17 mouse cellular contexts compared by ENCODE assay signal in genomic region chr17:65677742-65678141, GRCm38 (mm10). TPM values are rescaled to one million over a fixed set of nuclear protein-coding genes. Genes with fewer than 3 reads are reported as not detected.
A peak's percentile ranks its signal among the peaks of the same experiment; 100 is the strongest.
DNase-seq lines count a peak whose midpoint lies in the region; ATAC-seq and TF ChIP-seq lines count a peak whose summit lies in the region.
"Had no signal": no experiment of that assay in that cellular context is flagged by ENCODE, and none has a peak within 500 bp of the region (broad histone marks: within the 10 kb centered on the region; RNA-seq: fewer than 3 reads in every experiment).

No protein-coding gene starts in this region.

- WGBS in hindbrain, postnatal 0 days = 98% methylated on average over 1 of the region's 1 CpGs
- WGBS in hindbrain, embryonic 13.5 days = 91% methylated on average over 1 of the region's 1 CpGs

- no peak overlapping the region for H3K4me3 ChIP-seq in hindbrain, postnatal 0 days (ENCODE audit: low read length)
- H3K4me3 ChIP-seq in hindbrain, embryonic 13.5 days = no peak overlapping the region
- H3K4me3 ChIP-seq: embryonic facial prominence, embryonic 12.5 days; forebrain, embryonic 13.5 days; heart, embryonic 13.5 days; hindbrain, embryonic 15.5 days; stomach, embryonic 15.5 days had no signal

- TF ChIP-seq CTCF in hindbrain, postnatal 0 days (IDR thresholded peaks at IDR 0.05; ENCODE audit: low read depth) = peak; percentile 58

- peak; percentile 31 for DNase-seq in hindbrain, postnatal 0 days (ENCODE audit: low spot score)
- DNase-seq in lung, postnatal 36 days = peak; percentile 36
- no peak for DNase-seq in lung, postnatal 10 days
- peak; percentile 21 for DNase-seq in MN1 (ENCODE audit: low spot score)
- no peak for DNase-seq in adrenal gland, postnatal 36 days
- DNase-seq: cerebellum, adult 9-10 months; gastrocnemius, postnatal 25 days; kidney, postnatal 14 days; right cerebral cortex, postnatal 25 days; thymus, postnatal 36 days had no signal

- no peaks in the 10 kb centered on the region for H3K36me3 ChIP-seq in hindbrain, postnatal 0 days (ENCODE audit: insufficient read depth, low read length)
- H3K36me3 ChIP-seq in hindbrain, embryonic 13.5 days = no peaks in the 10 kb centered on the region; the same call in 1 of the 2 replicates
- H3K36me3 ChIP-seq: embryonic facial prominence, embryonic 12.5 days; hindbrain, embryonic 15.5 days; stomach, embryonic 15.5 days had no signal

- H3K4me2 ChIP-seq in hindbrain, postnatal 0 days (ENCODE audit: low read depth, low read length) = no peak overlapping the region
- H3K4me2 ChIP-seq in hindbrain, embryonic 13.5 days = no peak overlapping the region
- H3K4me2 ChIP-seq: embryonic facial prominence, embryonic 12.5 days; forebrain, embryonic 13.5 days; heart, embryonic 13.5 days; hindbrain, embryonic 15.5 days; stomach, embryonic 15.5 days had no signal

- H3K9ac ChIP-seq in hindbrain, postnatal 0 days (replicated peaks; ENCODE audit: low read length) = no peak overlapping the region
- H3K9ac ChIP-seq in hindbrain, embryonic 13.5 days = no peak overlapping the region
- H3K9ac ChIP-seq: embryonic facial prominence, embryonic 12.5 days; forebrain, embryonic 13.5 days; heart, embryonic 13.5 days; hindbrain, embryonic 15.5 days; stomach, embryonic 15.5 days had no signal

- H3K27ac ChIP-seq in hindbrain, postnatal 0 days = no peak overlapping the region
- H3K27ac ChIP-seq in hindbrain, embryonic 13.5 days = no peak overlapping the region
- H3K27ac ChIP-seq: embryonic facial prominence, embryonic 12.5 days; forebrain, embryonic 13.5 days; heart, embryonic 13.5 days; hindbrain, embryonic 15.5 days; stomach, embryonic 15.5 days had no signal

- no peak for ATAC-seq in hindbrain, postnatal 0 days
- no peak for ATAC-seq in hindbrain, embryonic 13.5 days (ENCODE audit: low FRiP score)
- ATAC-seq in megakaryocyte-erythroid progenitor cell, adult 5-6 weeks (replicated peaks; ENCODE audit: low FRiP score, low TSS enrichment, poor library complexity, severe bottlenecking) = 0 out of 2 replicates have a peak, but pooled peaks have one; percentile 38
- ATAC-seq: forebrain, embryonic 13.5 days had no signal

- no peaks in the 10 kb centered on the region for H3K4me1 ChIP-seq in hindbrain, postnatal 0 days (ENCODE audit: insufficient read depth, low read length)
- H3K4me1 ChIP-seq in hindbrain, embryonic 13.5 days (replicated peaks) = peaks cover 4% of the 10 kb centered on the region
- H3K4me1 ChIP-seq: hindbrain, embryonic 15.5 days; stomach, embryonic 15.5 days had no signal

- H3K27me3 ChIP-seq in hindbrain, postnatal 0 days (ENCODE audit: insufficient read depth, low read length) = no peaks in the 10 kb centered on the region
- no peaks in the 10 kb centered on the region for H3K27me3 ChIP-seq in hindbrain, embryonic 13.5 days
- H3K27me3 ChIP-seq: embryonic facial prominence, embryonic 12.5 days; forebrain, embryonic 13.5 days; heart, embryonic 13.5 days; hindbrain, embryonic 15.5 days; stomach, embryonic 15.5 days had no signal

- no peaks in the 10 kb centered on the region for H3K9me3 ChIP-seq in hindbrain, postnatal 0 days (ENCODE audit: low read length)
- no peaks in the 10 kb centered on the region for H3K9me3 ChIP-seq in hindbrain, embryonic 13.5 days
- H3K9me3 ChIP-seq: embryonic facial prominence, embryonic 12.5 days; forebrain, embryonic 13.5 days; heart, embryonic 13.5 days; hindbrain, embryonic 15.5 days; stomach, embryonic 15.5 days had no signal

RNA-seq across cellular contexts. Expression of gene Txndc2, which starts 35.8 kb away (rescaled TPM):
- not detected in 2 replicates for total RNA-seq in hindbrain, postnatal 0 days (2014; rRNA removed)
- polyA plus RNA-seq in hindbrain, postnatal 0 days (2015; fragmentation: Nextera tagmentation; extraction: Ambion mirVana) = 0.10 and 0.13 TPM in 2 replicates
- 0.18 TPM in 1 of 2 replicates, not detected in the other for polyA plus RNA-seq in hindbrain, embryonic 13.5 days (2015; fragmentation: Nextera tagmentation; extraction: Ambion mirVana)
- total RNA-seq in megakaryocyte-erythroid progenitor cell, adult 5-6 weeks (2014; fragmentation: Nextera tagmentation) = not detected in 2 replicates
- total RNA-seq in megakaryocyte-erythroid progenitor cell, adult 5-6 weeks (2017) = not detected in 2 replicates
- total RNA-seq in adrenal gland, postnatal 36 days (2021) = 10 to 100 TPM in 1 of 2 experiments, 1 to 10 TPM in 1; 8.8 to 38.2 TPM
- total RNA-seq: gastrocnemius, postnatal 25 days had no signal
- polyA plus RNA-seq: heart, embryonic 13.5 days; stomach, embryonic 15.5 days had no signal

Comparison
In these comparisons a context has a peak if more than half of its experiments do, and no peak if none do; other contexts are left out.
1. DNase-seq: peak in hindbrain, postnatal 0 days (single experiment), lung, postnatal 36 days (single experiment) and MN1 (single experiment); none in lung, postnatal 10 days (single experiment) and adrenal gland, postnatal 36 days (0 of 2).